Mouse (Mus musculus) thymus, postnatal 0 days (tissue): ENCODE measurements around the gene Itsn1. TPM values are rescaled to one million over a fixed set of nuclear protein-coding genes. Genes with fewer than 3 reads are reported as not detected.

Experiments
- DNase-seq: peaks from one replicate; pipeline ENCODE4 v3.0.0-alpha.2; 2015; ENCODE audit warnings: low spot score
- polyA plus RNA-seq: library from polyadenylated mRNA; unstranded; fragments of >200 nt; fragmentation: Nextera tagmentation; extraction: Ambion mirVana; gene quantifications from 2 replicates; pipeline ENCODE4 v1.2.1, GENCODE M21; 2015

Gene Itsn1
- polyA plus RNA-seq, 1 experiment from 2014 or later = 3.0 TPM

GRCm38 (mm10) chr16:91900274-91900673, 171.2 kb downstream of the Itsn1 start:
- no peak for DNase-seq

GRCm38 (mm10) chr16:91903801-91904506, 174.9 kb downstream of the Itsn1 start:
- peak; percentile 6 for DNase-seq

- DNase-seq = no peak
These were observed 176.2 kb downstream of the Itsn1 start for GRCm38 (mm10) chr16:91905127-91905860.

GRCm38 (mm10) chr16:91905987-91906386, 176.9 kb downstream of the Itsn1 start:
- no peak for DNase-seq

- DNase-seq = no peak
These were observed 177.6 kb downstream of the Itsn1 start for GRCm38 (mm10) chr16:91906672-91907071.

- DNase-seq = no peak
These were observed 178.1 kb downstream of the Itsn1 start for GRCm38 (mm10) chr16:91907158-91907557.

- DNase-seq = no peak
These were observed 180.7 kb downstream of the Itsn1 start for GRCm38 (mm10) chr16:91909569-91910335.

GRCm38 (mm10) chr16:91917631-91918096, 188.6 kb downstream of the Itsn1 start:
- peak; percentile 77 for DNase-seq

- no peak for DNase-seq
These were observed 189.4 kb downstream of the Itsn1 start for GRCm38 (mm10) chr16:91918461-91918860.

- DNase-seq = no peak
These were observed 190.0 kb downstream of the Itsn1 start for GRCm38 (mm10) chr16:91919056-91919455.

GRCm38 (mm10) chr16:91921340-91921739, 192.3 kb downstream of the Itsn1 start:
- no peak for DNase-seq

GRCm38 (mm10) chr16:91922939-91923338, 193.9 kb downstream of the Itsn1 start:
- DNase-seq = no peak

- no peak for DNase-seq
These were observed 195.3 kb downstream of the Itsn1 start for GRCm38 (mm10) chr16:91924426-91924825.

GRCm38 (mm10) chr16:91927911-91928630, 199.0 kb downstream of the Itsn1 start:
- no peak for DNase-seq

GRCm38 (mm10) chr16:91931078-91932013, 202.3 kb downstream of the Itsn1 start:
- peak; percentile 95 for DNase-seq

GRCm38 (mm10) chr16:91932082-91932690, 203.1 kb downstream of the Itsn1 start:
- no peak for DNase-seq

GRCm38 (mm10) chr16:91932843-91933518, 203.9 kb downstream of the Itsn1 start:
- peak; percentile 41 for DNase-seq

- peak; percentile 76 for DNase-seq
These were observed 206.0 kb downstream of the Itsn1 start for GRCm38 (mm10) chr16:91935108-91935507.

- DNase-seq = no peak
These were observed 206.6 kb downstream of the Itsn1 start for GRCm38 (mm10) chr16:91935726-91936125.
